Mouse (Mus musculus): ENCODE data around the gene Ssbp4. TPM values are rescaled to one million over a fixed set of nuclear protein-coding genes. Genes with fewer than 3 reads are reported as not detected.

Ssbp4 gene
- polyA plus RNA-seq, 1 experiment from 2014 or later = 32.5 TPM

DNA sequence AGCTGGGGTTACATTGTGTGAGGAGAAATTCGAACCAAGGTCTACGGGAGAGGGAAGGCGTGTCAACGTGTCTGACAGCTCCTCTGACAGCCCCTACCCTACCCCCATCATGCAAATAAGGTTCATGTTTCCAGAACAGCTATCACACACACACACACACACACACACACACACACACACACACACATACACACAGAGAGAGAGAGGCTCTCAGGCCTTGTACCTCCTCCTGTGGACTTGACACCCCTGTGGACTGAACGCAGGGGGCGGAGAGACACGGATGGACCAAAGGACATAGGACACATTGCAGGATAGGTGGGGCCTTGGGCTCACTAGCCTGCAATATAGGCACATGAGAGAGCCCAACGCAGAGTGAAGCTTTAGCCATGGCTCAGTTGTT, 28.2 kb upstream of the Ssbp4 start:
- peak; percentile 69 for DNase-seq
- Histone ChIP-seq H3K4me3 (ENCODE audit: low read depth, low read length) (no peak overlapping the region), H3K9ac (replicated peaks) (no peak overlapping the region; the same call in none of the 2 replicates), H3K9me3 (ENCODE audit: low read length) (no peaks in the 10 kb centered on the region), H3K4me1 (ENCODE audit: insufficient read depth) (peaks cover 50% of the 10 kb centered on the region), H3K27ac (ENCODE audit: low read depth) (peak overlapping the region; percentile 72), H3K27me3 (ENCODE audit: insufficient read depth, low read length) (no peaks in the 10 kb centered on the region), H3K4me2 (ENCODE audit: low read depth, low read length) (no peak overlapping the region), H3K36me3 (replicated peaks; ENCODE audit: insufficient read depth, low read length) (no peaks in the 10 kb centered on the region)
- ATAC-seq = peak; percentile 80
- TF ChIP-seq EP300 (IDR thresholded peaks at IDR 0.05; ENCODE audit: low read depth) (peak; percentile 72), CTCF (IDR thresholded peaks at IDR 0.05; ENCODE audit: low read depth) (no peak)
- WGBS (ENCODE audit: insufficient replicate concordance) = 49% methylated on average over 8 of the region's 8 CpGs

DNA sequence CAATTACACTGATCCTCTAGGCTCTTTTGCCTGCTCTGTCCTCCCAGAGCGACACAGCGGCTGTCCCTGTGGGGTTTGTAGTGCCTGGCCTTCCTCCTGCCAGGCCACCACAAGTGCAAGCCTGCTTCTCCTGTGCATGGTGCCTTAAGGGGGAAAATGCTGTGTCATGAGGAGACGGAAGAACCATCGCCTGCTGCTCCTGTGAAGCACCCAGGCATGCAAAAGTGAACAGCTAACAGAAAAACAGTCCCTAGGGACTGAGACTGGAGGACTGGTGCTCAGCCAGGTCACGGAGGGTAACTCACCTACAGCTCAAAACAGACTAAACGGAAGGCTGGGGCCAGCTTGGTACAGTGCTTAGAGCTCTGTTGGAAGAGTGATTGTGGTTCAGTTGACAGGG, 26.9 kb upstream of the Ssbp4 start:
- Histone ChIP-seq H3K27ac (ENCODE audit: low read depth) (peak overlapping the region; percentile 78), H3K9ac (replicated peaks) (no peak overlapping the region; the same call in 1 of the 2 replicates)

DNA sequence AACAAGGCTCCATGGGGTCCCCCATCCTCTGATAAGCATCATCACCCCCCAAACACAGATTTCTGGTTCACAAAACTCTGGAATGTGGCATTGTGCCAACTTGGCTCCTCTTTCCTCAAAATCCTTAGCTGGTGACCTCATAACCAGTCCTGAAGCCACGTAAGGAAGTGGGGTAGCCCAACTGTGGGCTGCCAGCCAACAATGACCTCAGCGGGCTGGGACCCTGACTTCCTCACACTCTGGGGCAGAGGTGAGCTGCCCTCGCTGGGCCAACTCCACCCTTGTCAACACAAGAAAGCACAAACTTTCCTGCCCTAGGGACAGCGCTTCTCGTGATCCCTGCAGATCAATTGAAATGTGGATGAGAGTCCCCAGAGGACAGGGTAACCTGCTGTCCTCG, 25.4 kb upstream of the Ssbp4 start:
- H3K9me3 ChIP-seq (ENCODE audit: low read length) = no peaks in the 10 kb centered on the region
- H3K27me3 ChIP-seq (ENCODE audit: insufficient read depth, low read length) = no peaks in the 10 kb centered on the region
- no peaks in the 10 kb centered on the region for H3K36me3 ChIP-seq (replicated peaks; ENCODE audit: insufficient read depth, low read length)
- TF ChIP-seq CTCF (IDR thresholded peaks at IDR 0.05; ENCODE audit: low read depth) (no peak), EP300 (IDR thresholded peaks at IDR 0.05; ENCODE audit: low read depth) (peak; percentile 80)
- H3K4me2 ChIP-seq (ENCODE audit: low read depth, low read length) = no peak overlapping the region
- 25% methylated on average over 6 of the region's 6 CpGs for WGBS (ENCODE audit: insufficient replicate concordance)
- H3K4me3 ChIP-seq (ENCODE audit: low read depth, low read length) = no peak overlapping the region
- ATAC-seq (peak; percentile 64), DNase-seq (peak; percentile 87)
- H3K27ac ChIP-seq (ENCODE audit: low read depth) = peak overlapping the region; percentile 78
- no peak overlapping the region for H3K9ac ChIP-seq (replicated peaks)
- peaks cover 62% of the 10 kb centered on the region for H3K4me1 ChIP-seq (ENCODE audit: insufficient read depth)

More for the DNA sequence above, 26.9 kb upstream of the Ssbp4 start:
- no peak for TF ChIP-seq CTCF (IDR thresholded peaks at IDR 0.05; ENCODE audit: low read depth)
- TF ChIP-seq EP300 (IDR thresholded peaks at IDR 0.05; ENCODE audit: low read depth) = no peak
- 29% methylated on average over 6 of the region's 6 CpGs for WGBS (ENCODE audit: insufficient replicate concordance)
- Histone ChIP-seq H3K4me2 (ENCODE audit: low read depth, low read length) (no peak overlapping the region), H3K36me3 (replicated peaks; ENCODE audit: insufficient read depth, low read length) (no peaks in the 10 kb centered on the region), H3K4me1 (ENCODE audit: insufficient read depth) (peaks cover 57% of the 10 kb centered on the region), H3K9me3 (ENCODE audit: low read length) (no peaks in the 10 kb centered on the region), H3K4me3 (ENCODE audit: low read depth, low read length) (no peak overlapping the region), H3K27me3 (ENCODE audit: insufficient read depth, low read length) (no peaks in the 10 kb centered on the region)
- no peak for ATAC-seq
- no peak for DNase-seq

DNA sequence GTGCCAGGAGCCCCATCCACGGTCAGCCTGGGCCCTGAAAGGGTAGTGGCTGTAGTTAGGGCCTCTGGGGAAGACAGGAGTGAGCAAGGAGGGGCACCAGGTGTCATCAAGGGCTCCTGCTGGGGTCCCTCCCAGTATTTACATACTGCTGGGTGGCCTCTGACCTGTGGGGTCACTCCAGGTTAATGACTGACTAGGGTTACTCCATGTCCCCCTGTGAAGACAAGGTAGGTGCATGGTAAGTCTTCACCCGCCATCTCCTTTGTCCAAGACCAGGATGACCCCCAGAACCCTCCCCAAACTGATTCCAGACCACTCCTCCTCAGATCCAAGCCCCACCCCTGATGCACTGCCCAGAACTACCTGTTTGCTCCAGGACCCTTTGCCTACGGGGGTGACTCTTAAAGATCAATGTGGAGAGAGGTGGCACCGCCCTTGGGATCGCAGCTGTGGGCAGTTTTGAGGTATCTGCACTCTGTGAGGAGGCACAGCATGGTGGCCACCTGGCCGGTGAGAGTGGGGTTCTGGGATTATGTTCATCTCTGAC, 23.7 kb upstream of the Ssbp4 start, which contains the start of gene Gdf15:
Gene Gdf15, minus strand, starts transcription at position 111 of the 547 bp plus-strand sequence.
- peaks cover 56% of the 10 kb centered on the region for H3K4me1 ChIP-seq (ENCODE audit: insufficient read depth)
- peak within 1 kb of the TSS; percentile 81 for H3K4me2 ChIP-seq (ENCODE audit: low read depth, low read length)
- H3K36me3 ChIP-seq (replicated peaks; ENCODE audit: insufficient read depth, low read length) = no peaks in the 10 kb centered on the region
- 62% methylated on average over 6 of the region's 6 CpGs for WGBS (ENCODE audit: insufficient replicate concordance)
- peak within 1 kb of the TSS; percentile 50 for H3K4me3 ChIP-seq (ENCODE audit: low read depth, low read length)
- peak within 1 kb of the TSS; percentile 45 for H3K9ac ChIP-seq (replicated peaks)
- no peak for ATAC-seq
- no peaks in the 10 kb centered on the region for H3K9me3 ChIP-seq (ENCODE audit: low read length)
- DNase-seq = no peak
- no peaks in the 10 kb centered on the region for H3K27me3 ChIP-seq (ENCODE audit: insufficient read depth, low read length)
- TF ChIP-seq EP300 (IDR thresholded peaks at IDR 0.05; ENCODE audit: low read depth) = no peak
- no peak for TF ChIP-seq CTCF (IDR thresholded peaks at IDR 0.05; ENCODE audit: low read depth)
- peak within 1 kb of the TSS; percentile 89 for H3K27ac ChIP-seq (ENCODE audit: low read depth)

DNA sequence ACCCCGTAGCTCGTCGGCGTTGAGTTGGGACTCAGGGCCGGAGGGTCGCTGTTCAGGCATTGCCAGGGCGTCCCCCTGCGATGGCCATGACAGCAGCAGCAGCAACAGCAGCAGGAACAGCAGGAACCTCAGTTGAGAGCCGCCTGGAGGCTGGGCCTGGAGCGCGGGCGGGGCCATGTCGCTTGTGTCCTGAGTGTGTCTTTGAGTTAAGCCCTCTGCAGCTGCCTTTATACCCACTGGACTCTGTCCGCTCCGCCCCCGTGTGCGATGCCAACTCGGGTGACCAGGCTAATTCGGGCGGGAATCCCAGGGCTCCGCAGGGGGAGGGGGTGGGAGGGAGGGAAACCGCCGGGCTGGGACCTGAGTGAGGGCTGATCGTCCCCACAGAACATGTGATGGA, 22.8 kb upstream of the Ssbp4 start:
- Histone ChIP-seq H3K27me3 (ENCODE audit: insufficient read depth, low read length) (no peaks in the 10 kb centered on the region), H3K9me3 (ENCODE audit: low read length) (no peaks in the 10 kb centered on the region), H3K4me2 (ENCODE audit: low read depth, low read length) (peak overlapping the region; percentile 81), H3K4me1 (ENCODE audit: insufficient read depth) (peaks cover 49% of the 10 kb centered on the region), H3K9ac (replicated peaks) (peak overlapping the region; percentile 45; the same call in 1 of the 2 replicates), H3K4me3 (ENCODE audit: low read depth, low read length) (peak overlapping the region; percentile 50), H3K36me3 (replicated peaks; ENCODE audit: insufficient read depth, low read length) (no peaks in the 10 kb centered on the region), H3K27ac (ENCODE audit: low read depth) (peak overlapping the region; percentile 89)
- ATAC-seq = peak; percentile 24
- peak; percentile 76 for DNase-seq
- TF ChIP-seq CTCF (IDR thresholded peaks at IDR 0.05; ENCODE audit: low read depth) (no peak), EP300 (IDR thresholded peaks at IDR 0.05; ENCODE audit: low read depth) (no peak)
- 20% methylated on average over 18 of the region's 24 CpGs for WGBS (ENCODE audit: insufficient replicate concordance)

DNA sequence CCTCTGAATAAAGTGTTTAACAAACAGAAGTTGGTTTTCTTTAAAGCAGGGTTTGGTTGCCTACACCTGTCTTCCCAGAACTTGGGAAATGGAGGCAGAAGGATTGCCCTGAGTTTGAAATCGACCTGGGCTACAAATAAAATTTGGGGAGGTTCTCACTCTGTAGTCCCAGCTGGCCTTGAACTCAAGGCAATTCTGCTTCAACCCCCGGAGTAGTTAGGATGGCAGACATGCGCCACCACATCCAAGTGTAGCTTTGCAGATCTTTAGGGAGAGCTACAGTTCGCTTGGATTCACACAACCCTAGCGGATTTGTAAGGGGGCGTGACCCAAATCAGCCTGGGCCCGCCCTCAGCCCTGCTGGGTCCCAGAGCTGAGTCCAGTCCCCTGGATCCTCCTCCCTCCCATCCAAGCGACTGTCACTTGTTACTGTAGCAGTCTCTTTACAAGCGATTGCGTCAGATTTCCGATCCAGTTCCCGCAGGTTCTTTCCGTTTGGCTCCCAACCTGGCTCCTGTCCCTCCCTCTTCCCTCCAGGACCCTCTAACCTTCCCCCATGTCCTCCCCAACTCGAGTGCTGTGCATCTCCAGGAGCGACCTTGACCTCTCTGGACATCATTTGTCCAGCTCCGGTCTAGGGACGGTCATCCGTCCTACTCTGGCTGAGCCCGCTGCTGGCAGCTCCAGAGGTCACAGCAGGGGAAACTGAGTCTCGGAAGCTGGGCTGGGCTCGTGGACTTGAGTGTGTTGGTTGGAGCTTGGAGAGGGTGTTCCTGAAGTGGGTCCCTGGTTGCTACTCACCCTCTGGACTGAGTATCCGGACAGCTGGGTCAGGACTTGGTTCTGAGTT, 22.1 kb upstream of the Ssbp4 start:
- peak; percentile 72 for ATAC-seq

More for the DNA sequence above, 22.1 kb upstream of the Ssbp4 start:
- TF ChIP-seq EP300 (IDR thresholded peaks at IDR 0.05; ENCODE audit: low read depth) = peak; percentile 48; the same call in 1 of the 2 replicates
- TF ChIP-seq CTCF (IDR thresholded peaks at IDR 0.05; ENCODE audit: low read depth) = no peak
- Histone ChIP-seq H3K36me3 (replicated peaks; ENCODE audit: insufficient read depth, low read length) (no peaks in the 10 kb centered on the region), H3K27ac (ENCODE audit: low read depth) (peak overlapping the region; percentile 89), H3K4me1 (ENCODE audit: insufficient read depth) (peaks cover 42% of the 10 kb centered on the region), H3K9me3 (ENCODE audit: low read length) (no peaks in the 10 kb centered on the region), H3K27me3 (ENCODE audit: insufficient read depth, low read length) (no peaks in the 10 kb centered on the region), H3K9ac (replicated peaks) (peak overlapping the region; percentile 60), H3K4me2 (ENCODE audit: low read depth, low read length) (peak overlapping the region; percentile 81), H3K4me3 (ENCODE audit: low read depth, low read length) (peak overlapping the region; percentile 50)
- DNase-seq = peak; percentile 81
- WGBS (ENCODE audit: insufficient replicate concordance) = 10% methylated on average over 22 of the region's 22 CpGs
